Mouse (Mus musculus) liver, embryonic 15.5 days (tissue): Measurements from ENCODE around the gene Gm2007. TPM values are rescaled to one million over a fixed set of nuclear protein-coding genes. Genes with fewer than 3 reads are reported as not detected.
"Not testable (repeated sequence)": the region's sequence is repeated elsewhere in the genome, so short reads cannot be mapped to it uniquely, and the experiment has no call there.

Source experiments
- ATAC-seq: fragments of 200-750 bp; cut with Nextera tagmentation; 2 replicates; pipeline ENCODE4 v1.8.0; 2017; ENCODE audit warnings: moderate number of reproducible peaks, mild to moderate bottlenecking, moderate library complexity; ENCODE audit not compliant: insufficient read depth
- H3K27ac ChIP-seq: fragments of 300-500 bp; sonication (generic); replicated peaks from 2 replicates; pipeline ENCODE4 v1.5.1; 2015; ENCODE audit warnings: mild to moderate bottlenecking, inconsistent platforms
- H3K27me3 ChIP-seq: fragments of 300-500 bp; sonication (generic); 2 replicates; pipeline ENCODE4 v1.6.1; 2015; ENCODE audit warnings: mild to moderate bottlenecking, inconsistent platforms
- H3K36me3 ChIP-seq: fragments of 300-500 bp; sonication (generic); replicated peaks from 2 replicates; pipeline ENCODE4 v1.6.1; 2015; ENCODE audit warnings: moderate library complexity, mild to moderate bottlenecking, inconsistent platforms
- H3K4me1 ChIP-seq: fragments of 300-500 bp; sonication (generic); replicated peaks from 2 replicates; pipeline ENCODE4 v1.6.1; 2015; ENCODE audit warnings: inconsistent platforms
- H3K4me2 ChIP-seq: fragments of 300-500 bp; sonication (generic); 2 replicates; pipeline ENCODE4 v1.6.1; 2015; ENCODE audit warnings: moderate library complexity, mild to moderate bottlenecking, inconsistent platforms
- H3K4me3 ChIP-seq: fragments of 300-500 bp; sonication (generic); replicated peaks from 2 replicates; pipeline ENCODE4 v1.5.1; 2015; ENCODE audit warnings: mild to moderate bottlenecking, inconsistent platforms
- H3K9ac ChIP-seq: fragments of 300-500 bp; sonication (generic); 2 replicates; pipeline ENCODE4 v1.6.1; 2015; ENCODE audit warnings: moderate library complexity, mild to moderate bottlenecking, inconsistent platforms
- H3K9me3 ChIP-seq: fragments of 300-500 bp; sonication (generic); replicated peaks from 2 replicates; pipeline ENCODE4 v1.6.1; 2016; ENCODE audit warnings: inconsistent platforms
- WGBS: fragments of 180-500 bp; shearing (Covaris S2); methylation state at CpG from one replicate; pipeline ENCODE4 v1.1.7; 2015; ENCODE audit warnings: mixed read lengths; ENCODE audit not compliant: insufficient replicate concordance; 5-methylcytosine and 5-hydroxymethylcytosine counted together
- polyA plus RNA-seq: library from polyadenylated mRNA; unstranded; fragments of >200 nt; fragmentation: Nextera tagmentation; extraction: Ambion mirVana; gene quantifications from 2 replicates; pipeline ENCODE4 v1.2.1, GENCODE M21; 2015

Gm2007 gene
- polyA plus RNA-seq: not detected in 2 replicates

- ATAC-seq, H3K4me1 ChIP-seq, H3K9me3 ChIP-seq, H3K27me3 ChIP-seq, H3K4me2 ChIP-seq, H3K27ac ChIP-seq, H3K36me3 ChIP-seq, H3K9ac ChIP-seq, H3K4me3 ChIP-seq: not testable (repeated sequence)
- no CpG with 5 or more reads among the region's 2 CpGs for WGBS
Measured at GRCm38 (mm10) chr2:175741237-175741636, at the start of gene Gm2007. Gm2007 (plus strand) TSS chr2:175741537.

DNA sequence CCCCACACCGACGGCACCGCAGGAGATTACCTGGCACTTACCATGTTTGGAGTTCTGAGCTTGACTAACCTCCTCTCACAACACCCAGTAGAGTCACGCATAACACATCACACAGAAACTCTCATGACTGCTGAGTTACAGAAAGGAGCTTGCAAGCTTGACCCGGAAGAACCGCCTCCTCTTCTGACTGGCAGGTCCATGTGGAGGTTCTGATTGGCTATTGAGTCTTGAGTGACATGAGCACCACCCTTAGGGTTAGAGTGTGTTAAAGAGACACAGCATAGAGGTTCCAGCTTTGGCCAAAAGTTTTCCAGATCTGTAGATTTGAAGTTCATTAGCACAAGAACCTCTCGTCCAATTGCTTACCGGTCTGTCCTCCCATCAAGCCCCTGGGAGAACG lies 37.8 kb upstream of the Gm2007 start, which contains the start of gene Zfp969:
TSS of gene Zfp969 (minus strand) at position 101 of the 400 bp plus-strand sequence.
- not testable (repeated sequence) for H3K9ac ChIP-seq, H3K27me3 ChIP-seq, H3K27ac ChIP-seq, H3K4me2 ChIP-seq, H3K9me3 ChIP-seq, H3K36me3 ChIP-seq, H3K4me3 ChIP-seq, ATAC-seq, H3K4me1 ChIP-seq
- WGBS: no CpG with 5 or more reads among the region's 9 CpGs

DNA sequence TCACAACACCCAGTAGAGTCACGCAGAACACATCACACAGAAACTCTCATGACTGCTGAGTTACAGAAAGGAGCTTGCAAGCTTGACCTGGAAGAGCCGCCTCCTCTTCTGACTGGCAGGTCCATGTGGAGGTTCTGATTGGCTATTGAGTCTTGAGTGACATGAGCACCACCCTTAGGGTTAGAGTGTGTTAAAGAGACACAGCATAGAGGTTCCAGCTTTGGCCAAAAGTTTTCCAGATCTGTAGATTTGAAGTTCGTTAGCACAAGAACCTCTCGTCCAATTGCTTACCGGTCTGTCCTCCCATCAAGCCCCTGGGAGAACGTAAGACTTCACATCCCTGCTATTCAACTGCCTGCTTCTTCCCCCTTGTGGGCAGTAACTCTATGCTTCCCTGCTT lies 59.7 kb downstream of the Gm2007 start, which contains the start of gene Gm14288:
TSS of gene Gm14288 (minus strand) at position 101 of the 400 bp plus-strand sequence.
- WGBS: no CpG with 5 or more reads among the region's 6 CpGs
- H3K27ac ChIP-seq, H3K9me3 ChIP-seq, H3K4me1 ChIP-seq, H3K36me3 ChIP-seq, H3K4me3 ChIP-seq, ATAC-seq, H3K4me2 ChIP-seq, H3K9ac ChIP-seq, H3K27me3 ChIP-seq: not testable (repeated sequence)

Other genes starting within 250 kb of the Gm2007 start
- not detected in 2 replicates for gene Gm11007, start 97.6 kb upstream of the Gm2007 start, polyA plus RNA-seq
- 5.7 and 7.6 TPM in 2 replicates for gene Zfp969, start 37.9 kb upstream of the Gm2007 start, polyA plus RNA-seq
- gene Gm14288, start 59.6 kb downstream of the Gm2007 start, polyA plus RNA-seq: 1.8 TPM in 1 of 2 replicates, not detected in the other
- gene Gm6710, start 127.7 kb downstream of the Gm2007 start, polyA plus RNA-seq: 3.3 and 4.0 TPM in 2 replicates
- 0.59 and 0.60 TPM in 2 replicates for gene Zfp966, start 189.6 kb downstream of the Gm2007 start, polyA plus RNA-seq
- 2.8 and 5.0 TPM in 2 replicates for gene Gm2026, start 223.8 kb downstream of the Gm2007 start, polyA plus RNA-seq